Mouse (Mus musculus): Measurements from ENCODE around the gene Lmod1. TPM values are rescaled to one million over a fixed set of nuclear protein-coding genes. Genes with fewer than 3 reads are reported as not detected.
A peak's percentile ranks its signal among the peaks of the same experiment; 100 is the strongest.

Gene Lmod1
- polyA plus RNA-seq, 1 experiment from 2014 or later, result 0.41 TPM

DNA sequence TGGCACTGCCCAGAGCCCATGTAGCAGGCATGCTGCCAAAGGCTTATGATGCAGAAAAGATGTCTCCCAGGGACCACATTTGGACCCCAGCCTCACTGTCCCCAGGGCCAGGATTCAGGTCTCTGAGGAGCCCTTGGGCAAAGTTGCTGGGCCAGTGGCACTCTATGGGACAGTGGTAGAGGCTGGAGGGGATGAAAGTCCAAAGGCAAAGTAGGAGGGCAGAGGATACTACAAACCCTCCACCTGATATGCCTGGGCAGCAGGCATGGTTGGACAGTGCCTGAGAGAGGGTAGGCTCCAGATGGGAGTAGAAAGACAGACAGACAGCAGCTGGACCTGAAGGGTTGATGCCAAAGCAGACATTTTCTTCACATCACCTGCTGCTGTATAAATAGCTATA is 41.8 kb downstream of the Lmod1 start:
- Histone ChIP-seq H3K4me2 (no peak overlapping the region), H3K4me3 (no peak overlapping the region), H3K36me3 (replicated peaks) (no peaks in the 10 kb centered on the region), H3K9ac (no peak overlapping the region), H3K27ac (no peak overlapping the region), H3K4me1 (peaks cover 12% of the 10 kb centered on the region), H3K27me3 (replicated peaks) (no peaks in the 10 kb centered on the region), H3K9me3 (no peaks in the 10 kb centered on the region)
- no peak for ATAC-seq (replicated peaks)

DNA sequence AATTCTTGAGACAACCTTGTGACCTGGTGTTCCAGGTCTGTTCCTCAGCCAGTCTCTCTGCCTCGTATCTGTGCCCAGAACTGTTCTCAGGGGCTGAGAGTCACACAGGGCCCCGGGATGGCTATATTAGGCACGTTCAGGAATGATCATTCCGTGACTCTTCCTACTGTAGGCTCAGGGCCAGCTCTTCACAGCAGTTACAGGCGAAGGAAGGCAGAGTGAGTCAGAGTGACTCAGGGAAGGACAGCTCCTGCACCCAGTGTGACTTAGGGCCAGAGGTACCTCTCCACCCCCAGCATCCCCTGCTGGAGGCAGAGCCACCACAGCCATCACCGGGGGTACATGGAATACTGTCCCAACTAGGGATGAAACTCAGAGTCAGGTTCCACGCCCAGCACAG is 42.4 kb downstream of the Lmod1 start:
- Histone ChIP-seq H3K27ac (no peak overlapping the region), H3K36me3 (replicated peaks) (no peaks in the 10 kb centered on the region), H3K27me3 (replicated peaks) (no peaks in the 10 kb centered on the region), H3K4me1 (peaks cover 18% of the 10 kb centered on the region), H3K4me3 (no peak overlapping the region), H3K4me2 (no peak overlapping the region), H3K9ac (no peak overlapping the region), H3K9me3 (no peaks in the 10 kb centered on the region)
- WGBS, result 83% methylated on average over 7 of the region's 7 CpGs
- no peak for ATAC-seq (replicated peaks)

DNA sequence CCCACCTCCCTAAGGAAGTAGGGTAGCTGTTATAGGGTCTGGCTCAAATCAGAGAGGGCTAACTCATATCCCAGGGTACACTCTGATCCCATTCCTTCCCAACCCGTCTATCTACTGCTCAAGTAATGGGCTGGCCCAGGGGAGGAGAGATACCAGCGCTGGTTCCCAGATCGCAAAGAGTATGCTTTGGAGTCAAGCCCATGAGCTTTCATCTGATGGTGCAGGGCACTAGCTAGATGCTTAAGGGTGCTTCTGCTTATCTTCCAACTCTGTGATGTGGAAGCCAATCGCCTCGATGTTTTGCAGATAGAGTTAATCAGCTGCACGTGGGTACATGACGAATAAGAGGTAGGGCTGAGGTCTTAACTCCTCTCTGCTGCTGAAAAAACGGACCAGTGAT is 43.0 kb downstream of the Lmod1 start:
- H3K4me1 ChIP-seq, result peaks cover 24% of the 10 kb centered on the region
- H3K27ac ChIP-seq, result no peak overlapping the region
- ATAC-seq (replicated peaks), result no peak
- no peak overlapping the region for H3K4me2 ChIP-seq
- H3K9me3 ChIP-seq, result no peaks in the 10 kb centered on the region
- H3K36me3 ChIP-seq (replicated peaks), result no peaks in the 10 kb centered on the region
- no peaks in the 10 kb centered on the region for H3K27me3 ChIP-seq (replicated peaks)
- WGBS, result 75% methylated on average over 8 of the region's 8 CpGs
- H3K4me3 ChIP-seq, result no peak overlapping the region
- no peak overlapping the region for H3K9ac ChIP-seq

DNA sequence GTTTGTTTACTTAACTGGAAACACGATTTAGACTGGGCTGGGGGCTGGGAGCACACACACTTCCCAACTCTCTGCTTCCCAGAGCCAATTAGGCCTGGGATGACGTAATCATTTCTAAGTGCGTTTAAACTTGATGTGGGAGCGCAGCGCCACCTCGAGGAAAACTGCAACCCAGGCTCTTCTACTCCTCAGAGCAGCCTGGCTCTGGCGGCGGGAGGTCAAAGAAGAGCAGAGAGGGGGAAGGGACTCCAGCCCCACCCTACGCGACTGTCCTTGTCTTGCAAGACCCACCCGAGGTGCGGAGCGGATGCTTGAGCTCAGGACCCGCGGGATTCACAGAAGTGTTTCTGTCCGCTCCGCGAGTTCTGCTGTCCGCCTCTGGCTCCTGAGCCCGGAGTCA is 43.6 kb downstream of the Lmod1 start:
- ATAC-seq (replicated peaks), result peak; percentile 70
- Histone ChIP-seq H3K27ac (peak overlapping the region; percentile 46; the same call in 1 of the 2 replicates), H3K4me1 (peaks cover 30% of the 10 kb centered on the region), H3K36me3 (replicated peaks) (no peaks in the 10 kb centered on the region), H3K9ac (peak overlapping the region; percentile 61), H3K27me3 (replicated peaks) (no peaks in the 10 kb centered on the region), H3K4me3 (peak overlapping the region; percentile 44), H3K4me2 (peak overlapping the region; percentile 93), H3K9me3 (no peaks in the 10 kb centered on the region)
- WGBS, result 0% methylated on average over 20 of the region's 20 CpGs

DNA sequence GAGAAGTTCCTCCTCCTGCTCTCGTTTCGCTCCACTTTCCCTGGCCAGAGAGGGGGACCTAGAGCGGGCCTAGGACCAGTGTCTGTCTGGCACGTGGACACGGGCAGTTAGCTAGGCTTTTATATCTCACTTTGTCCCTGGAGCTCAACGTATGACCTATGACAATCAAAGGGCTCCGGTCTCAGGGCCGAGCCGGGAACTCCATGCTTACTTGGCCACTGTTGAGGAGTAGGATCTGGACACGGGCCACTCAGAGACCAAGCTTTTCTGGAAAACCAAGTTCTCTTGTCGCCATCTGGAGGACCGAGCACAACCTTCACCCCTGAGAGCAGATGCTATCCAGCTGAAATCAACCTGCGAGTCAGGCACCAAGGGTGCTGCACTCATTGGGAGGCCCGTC is 44.4 kb downstream of the Lmod1 start:
- H3K4me3 ChIP-seq, result peak overlapping the region; percentile 44
- H3K4me1 ChIP-seq, result peaks cover 36% of the 10 kb centered on the region
- peak; percentile 15 for ATAC-seq (replicated peaks)
- H3K9ac ChIP-seq, result peak overlapping the region; percentile 61; the same call in 1 of the 2 replicates
- H3K9me3 ChIP-seq, result no peaks in the 10 kb centered on the region
- H3K36me3 ChIP-seq (replicated peaks), result no peaks in the 10 kb centered on the region
- H3K27me3 ChIP-seq (replicated peaks), result no peaks in the 10 kb centered on the region
- 12% methylated on average over 14 of the region's 14 CpGs for WGBS
- H3K27ac ChIP-seq, result no peak overlapping the region
- peak overlapping the region; percentile 93 for H3K4me2 ChIP-seq

DNA sequence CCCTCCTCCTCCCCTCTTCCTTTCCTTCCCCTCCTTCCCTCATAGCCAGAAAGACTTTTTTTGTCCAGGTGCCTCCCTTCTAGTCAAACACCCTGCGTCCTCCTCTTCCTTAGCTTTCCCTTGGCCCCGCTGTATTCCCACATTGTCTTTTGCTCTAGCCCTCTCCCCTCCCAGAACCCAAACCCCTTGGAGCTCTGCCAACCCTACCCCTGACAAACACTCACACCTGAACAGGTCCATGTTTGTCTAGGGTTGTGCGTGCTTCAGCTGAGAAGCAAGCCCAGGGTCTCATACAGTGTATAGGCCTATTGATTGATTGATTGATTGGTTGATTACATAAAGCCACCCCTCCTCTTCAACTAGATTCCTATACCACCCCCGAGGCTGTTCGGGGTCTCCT is 44.8 kb downstream of the Lmod1 start:
- Histone ChIP-seq H3K4me3 (no peak overlapping the region), H3K4me1 (peaks cover 40% of the 10 kb centered on the region), H3K9ac (no peak overlapping the region), H3K9me3 (no peaks in the 10 kb centered on the region), H3K36me3 (replicated peaks) (no peaks in the 10 kb centered on the region), H3K4me2 (peak overlapping the region; percentile 93; the same call in 1 of the 2 replicates), H3K27ac (no peak overlapping the region), H3K27me3 (replicated peaks) (no peaks in the 10 kb centered on the region)
- ATAC-seq (replicated peaks), result no peak
- WGBS, result 85% methylated on average over 5 of the region's 5 CpGs

DNA sequence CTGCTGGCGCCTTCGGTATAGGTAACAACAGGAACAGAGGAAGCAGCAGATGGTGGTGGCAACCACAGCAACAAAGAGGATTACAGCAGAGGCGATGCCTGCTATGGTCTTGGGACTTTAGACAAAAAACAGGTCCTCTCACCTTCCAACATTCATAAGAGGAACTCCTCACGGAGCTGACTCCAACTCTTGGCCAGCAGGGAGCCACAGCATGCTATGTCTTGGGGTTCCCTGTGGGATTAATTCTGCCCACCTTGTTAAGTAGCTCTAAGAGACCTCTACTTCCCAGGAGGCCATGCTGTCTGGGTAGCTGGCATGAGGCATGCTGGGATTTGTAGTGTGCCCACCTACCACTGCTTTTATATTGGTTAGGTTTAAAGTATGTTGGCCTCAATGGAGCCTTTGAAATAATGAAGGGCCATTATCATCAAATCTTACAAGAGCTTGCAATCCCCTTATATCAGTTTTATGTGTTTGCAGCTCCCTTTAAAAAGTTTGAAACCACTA is 48.6 kb downstream of the Lmod1 start:
- Histone ChIP-seq H3K4me3 (peak overlapping the region; percentile 30), H3K36me3 (replicated peaks) (no peaks in the 10 kb centered on the region), H3K4me2 (peak overlapping the region; percentile 88), H3K27me3 (replicated peaks) (no peaks in the 10 kb centered on the region), H3K4me1 (peaks cover 47% of the 10 kb centered on the region), H3K9me3 (no peaks in the 10 kb centered on the region), H3K27ac (no peak overlapping the region; the same call in 1 of the 2 replicates), H3K9ac (peak overlapping the region; percentile 23)
- ATAC-seq (replicated peaks), result no peak
- WGBS, result 60% methylated on average over 4 of the region's 4 CpGs

DNA sequence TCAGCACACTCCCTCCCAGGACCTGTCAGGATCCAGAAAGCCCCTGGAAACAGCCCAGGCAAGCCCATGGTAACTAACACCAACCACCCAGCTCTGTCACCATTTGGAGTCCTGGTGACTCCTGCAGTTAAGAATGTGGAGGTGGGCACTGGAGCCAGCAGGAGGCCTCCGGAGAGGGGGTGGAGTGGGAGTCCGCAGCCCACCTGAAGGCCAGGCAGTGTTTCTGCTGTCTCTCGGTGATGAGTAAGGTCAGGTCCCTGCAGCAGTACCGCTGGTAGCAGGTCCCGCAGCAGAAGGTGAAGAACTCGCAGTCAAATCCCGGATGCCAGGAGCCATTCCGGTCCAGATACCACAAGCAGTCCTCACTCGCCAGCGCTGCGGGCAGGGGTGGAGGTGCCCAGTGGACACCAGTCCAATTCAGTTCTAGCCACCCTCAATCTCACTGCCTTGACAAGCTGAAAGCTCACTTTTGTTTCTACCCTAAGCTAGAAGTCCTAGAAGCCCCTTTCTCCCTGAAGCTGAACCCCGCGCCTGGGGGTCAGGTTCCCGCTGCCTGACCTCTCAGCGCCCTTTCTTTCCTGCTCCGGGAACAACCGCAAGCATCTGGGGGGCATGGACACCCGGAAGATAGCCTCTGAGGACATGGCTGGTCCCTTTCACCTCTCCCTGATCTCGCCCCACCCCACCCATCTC is 49.7 kb downstream of the Lmod1 start:
- no peaks in the 10 kb centered on the region for H3K9me3 ChIP-seq
- peak overlapping the region; percentile 86 for H3K4me3 ChIP-seq
- peak overlapping the region; percentile 96 for H3K9ac ChIP-seq
- peak overlapping the region; percentile 79 for H3K27ac ChIP-seq
- 0 out of 2 replicates have a peak, but pooled peaks have one; percentile 8 for ATAC-seq (replicated peaks)
- no peaks in the 10 kb centered on the region for H3K27me3 ChIP-seq (replicated peaks)
- H3K36me3 ChIP-seq (replicated peaks), result no peaks in the 10 kb centered on the region
- 3% methylated on average over 19 of the region's 19 CpGs for WGBS
- peak overlapping the region; percentile 88 for H3K4me2 ChIP-seq
- peaks cover 38% of the 10 kb centered on the region for H3K4me1 ChIP-seq

DNA sequence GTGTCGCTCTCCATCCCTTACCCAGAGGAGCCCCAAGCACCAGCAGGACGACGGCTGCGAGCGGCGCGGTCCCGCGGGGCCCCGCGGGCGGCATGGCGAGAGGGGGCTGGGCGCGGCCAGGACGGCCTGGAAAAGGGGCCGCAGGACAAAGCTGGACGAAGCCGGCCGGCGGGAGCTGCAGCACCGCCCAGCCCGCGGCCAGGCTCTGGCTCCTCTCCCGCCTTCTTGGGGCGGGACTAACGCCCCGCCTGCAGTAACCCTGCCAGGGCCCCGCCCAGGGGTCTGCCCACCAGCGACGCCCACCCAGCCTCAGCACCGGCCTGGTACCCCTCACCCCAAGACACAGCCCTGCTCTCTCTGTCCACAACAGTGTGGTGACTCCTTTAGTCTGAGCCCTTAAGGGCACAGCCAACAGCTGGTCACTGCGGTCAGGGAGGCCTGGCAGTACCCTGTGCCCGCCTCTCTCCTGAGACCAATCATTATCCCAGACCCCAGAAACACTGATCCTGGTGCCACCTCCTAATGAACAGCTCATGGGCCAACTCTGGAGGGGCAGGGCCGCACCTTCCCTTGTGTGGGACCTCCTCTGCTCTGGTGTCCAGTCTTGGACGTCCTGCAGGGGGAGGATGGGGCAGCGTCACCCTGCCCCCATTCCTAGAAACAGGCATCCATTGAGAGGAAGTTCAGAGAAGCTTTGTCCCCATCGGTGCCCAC is 50.4 kb downstream of the Lmod1 start, which contains the start of gene Shisa4:
Shisa4 (minus strand) TSS at position 370 of the 714 bp plus-strand sequence.
- Histone ChIP-seq H3K4me3 (peak within 1 kb of the TSS; percentile 86), H3K27me3 (replicated peaks) (no peaks in the 10 kb centered on the region), H3K9me3 (no peaks in the 10 kb centered on the region), H3K27ac (peak within 1 kb of the TSS; percentile 79), H3K9ac (peak within 1 kb of the TSS; percentile 96), H3K4me1 (peaks cover 38% of the 10 kb centered on the region), H3K4me2 (peak within 1 kb of the TSS; percentile 88), H3K36me3 (replicated peaks) (no peaks in the 10 kb centered on the region)
- WGBS, result 1% methylated on average over 38 of the region's 38 CpGs
- peak; percentile 89 for ATAC-seq (replicated peaks)

DNA sequence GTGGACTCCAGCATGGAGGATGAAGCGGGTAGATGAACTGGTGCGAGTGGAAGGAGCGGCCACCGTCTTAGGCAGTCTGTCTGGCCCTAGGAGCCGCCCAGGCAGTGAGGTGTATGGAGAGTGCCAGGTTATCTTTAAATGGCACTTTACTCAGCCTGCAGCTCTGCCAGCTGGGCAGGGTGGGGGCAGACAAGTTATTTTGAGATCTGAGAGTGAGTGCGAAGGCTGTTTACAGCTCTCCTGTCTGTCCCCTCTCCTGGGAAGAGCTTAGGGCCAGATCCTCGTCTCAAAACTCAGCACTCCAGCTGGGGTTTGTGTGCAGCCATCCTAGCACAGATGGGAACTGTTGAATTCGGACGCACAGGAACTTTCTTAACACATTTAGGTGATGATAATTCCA is 54.0 kb downstream of the Lmod1 start:
- Histone ChIP-seq H3K4me3 (no peak overlapping the region), H3K27me3 (replicated peaks) (no peaks in the 10 kb centered on the region), H3K9me3 (no peaks in the 10 kb centered on the region), H3K4me2 (no peak overlapping the region), H3K9ac (no peak overlapping the region), H3K27ac (no peak overlapping the region), H3K36me3 (replicated peaks) (peaks cover 5% of the 10 kb centered on the region; the same call in 1 of the 2 replicates), H3K4me1 (peaks cover 16% of the 10 kb centered on the region)
- ATAC-seq (replicated peaks), result no peak
- WGBS, result 65% methylated on average over 9 of the region's 9 CpGs

DNA sequence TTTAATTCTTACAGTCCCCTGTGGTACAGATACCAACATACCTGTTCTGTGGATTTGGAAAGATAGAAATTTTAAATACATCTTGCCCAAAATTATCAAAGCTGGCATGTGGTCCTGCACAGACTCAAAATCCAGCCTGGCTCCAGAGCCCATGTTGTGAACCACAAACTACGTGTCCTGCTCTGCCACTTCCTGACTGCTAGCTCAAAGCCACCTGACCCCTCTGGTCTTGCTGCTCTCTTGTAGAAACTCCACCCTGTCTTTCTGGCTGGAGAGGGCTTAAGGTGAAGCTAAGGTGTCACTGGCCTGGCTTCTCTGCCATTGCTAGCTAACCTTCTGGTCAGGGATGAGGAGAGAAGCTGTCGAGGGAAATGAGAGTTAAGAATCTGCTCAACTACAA is 54.4 kb downstream of the Lmod1 start:
- Histone ChIP-seq H3K4me2 (no peak overlapping the region), H3K4me1 (peaks cover 12% of the 10 kb centered on the region), H3K36me3 (replicated peaks) (peaks cover 9% of the 10 kb centered on the region), H3K27ac (no peak overlapping the region), H3K27me3 (replicated peaks) (no peaks in the 10 kb centered on the region), H3K9ac (no peak overlapping the region), H3K4me3 (no peak overlapping the region), H3K9me3 (no peaks in the 10 kb centered on the region)
- no peak for ATAC-seq (replicated peaks)
- WGBS, result 67% methylated on average over 2 of the region's 2 CpGs

DNA sequence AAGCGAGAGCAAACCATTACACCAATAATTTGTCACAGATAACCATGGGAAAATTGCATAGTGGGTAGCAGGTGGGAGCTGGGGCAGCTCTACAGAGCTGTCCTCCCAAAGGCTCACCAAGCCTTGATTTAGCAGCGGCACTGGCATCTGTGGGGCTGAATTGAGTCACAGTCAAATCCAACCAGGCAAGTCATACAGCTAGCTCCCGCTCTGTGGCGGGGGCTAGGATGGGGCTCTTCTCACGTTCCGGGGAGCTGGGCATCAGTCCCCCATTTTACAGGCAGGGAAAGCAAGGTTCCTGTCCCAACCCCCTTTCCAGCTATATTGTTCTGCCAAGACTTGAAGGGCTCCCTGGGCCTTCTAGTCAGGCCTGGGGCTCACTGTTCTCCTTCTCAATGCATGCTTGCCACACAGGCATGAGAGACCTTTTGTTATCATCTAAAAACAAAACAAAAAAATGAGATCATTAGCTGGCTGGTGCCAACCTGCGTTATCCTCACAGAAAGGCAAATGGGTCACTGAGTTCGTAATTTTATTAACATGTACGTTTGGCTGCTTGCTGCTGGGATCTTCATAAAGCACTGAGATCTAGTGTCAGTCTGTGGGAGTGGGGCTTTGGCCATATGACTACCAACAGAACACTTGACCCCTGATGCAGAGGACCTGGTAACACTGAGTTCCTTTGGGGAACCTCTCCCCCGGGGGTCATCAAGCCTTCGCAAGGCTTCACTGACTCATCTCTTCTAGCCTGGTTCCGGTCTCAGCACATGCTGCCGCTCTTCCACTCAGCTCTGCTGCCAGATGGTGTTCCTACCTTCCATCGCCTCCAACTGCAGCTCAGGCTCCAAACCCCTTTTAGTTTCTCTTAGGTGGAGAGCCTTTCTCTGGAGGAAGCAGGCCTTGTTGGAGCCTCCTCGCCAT is 55.7 kb downstream of the Lmod1 start:
- no peak for ATAC-seq (replicated peaks)
- WGBS, result 79% methylated on average over 15 of the region's 15 CpGs

More for the DNA sequence above, 55.7 kb downstream of the Lmod1 start:
- no peak overlapping the region for H3K27ac ChIP-seq
- no peaks in the 10 kb centered on the region for H3K9me3 ChIP-seq
- peaks cover 17% of the 10 kb centered on the region for H3K36me3 ChIP-seq (replicated peaks)
- no peak overlapping the region for H3K4me2 ChIP-seq
- no peak overlapping the region for H3K9ac ChIP-seq
- peaks cover 1% of the 10 kb centered on the region for H3K4me1 ChIP-seq
- no peaks in the 10 kb centered on the region for H3K27me3 ChIP-seq (replicated peaks)
- H3K4me3 ChIP-seq, result no peak overlapping the region

Data from midbrain, embryonic 15.5 days (tissue).